ENCODE assay signal across 15 mouse cellular contexts in genomic region chr6:84306585-84306984, GRCm38 (mm10).
"Had no signal": no experiment of that assay in that cellular context is flagged by ENCODE, and none has a peak within 500 bp of the region (broad histone marks: within the 10 kb centered on the region; RNA-seq: fewer than 3 reads in every experiment).

No protein-coding gene starts in this region.

- H3K36me3 ChIP-seq: limb, embryonic 15.5 days; liver, embryonic 12.5 days; midbrain, embryonic 12.5 days had no signal

- ATAC-seq: liver, embryonic 12.5 days; midbrain, embryonic 16.5 days had no signal

- DNase-seq: kidney, adult 8-10 months; kidney, postnatal 25 days; lung, embryonic 14.5 days; lung, postnatal 14 days; right cerebral cortex, postnatal 4 days; spleen, adult 18-20 months; thymus, adult 18-20 months; thymus, postnatal 14 days had no signal

- H3K4me2 ChIP-seq: limb, embryonic 15.5 days; liver, embryonic 12.5 days; lung, embryonic 14.5 days; midbrain, embryonic 12.5 days had no signal

- H3K9me3 ChIP-seq: limb, embryonic 15.5 days; liver, embryonic 12.5 days; megakaryocyte, embryonic 14.5 days; midbrain, embryonic 12.5 days had no signal

- H3K27ac ChIP-seq: left cerebral cortex, adult 2 months; limb, embryonic 15.5 days; liver, embryonic 12.5 days; macrophage; midbrain, embryonic 12.5 days had no signal

- H3K4me3 ChIP-seq: left cerebral cortex, adult 2 months; limb, embryonic 15.5 days; liver, embryonic 12.5 days; megakaryocyte, embryonic 14.5 days; midbrain, embryonic 12.5 days had no signal

- H3K9ac ChIP-seq: limb, embryonic 15.5 days; liver, embryonic 12.5 days; lung, embryonic 14.5 days; midbrain, embryonic 12.5 days had no signal

- H3K27me3 ChIP-seq: midbrain, embryonic 12.5 days had no signal

- H3K4me1 ChIP-seq: liver, embryonic 12.5 days had no signal
